Mouse (Mus musculus) lung, postnatal 0 days (tissue): ENCODE data around the gene Itpr1.

Source experiments
- CTCF ChIP-seq: IDR thresholded peaks from 2 replicates; pipeline ENCODE4 v1.5.1; 2016; ENCODE audit warnings: antibody characterized with exemption, mild to moderate bottlenecking
- EP300 ChIP-seq: IDR thresholded peaks from 2 replicates; pipeline ENCODE4 v1.6.1; 2016; ENCODE audit warnings: antibody characterized with exemption, mild to moderate bottlenecking, control low read depth

GRCm38 (mm10) chr6:108240754-108241153, 27.9 kb downstream of the Itpr1 start:
- TF ChIP-seq EP300: no peak
- no peak for TF ChIP-seq CTCF
